Mouse (Mus musculus): ENCODE measurements at regions not wholly inside any gene's neighbourhood (a gene's known extent, or its start where the extent isn't known, plus 50 kb on each side); places are given as distances from the start of the nearest gene placed in this dataset.

GRCm38 (mm10) chr4:33739211-33739904 is 185.0 kb upstream of the Cnr1 start:
- H3K27ac ChIP-seq (ENCODE audit: insufficient read depth, low read depth): no peak overlapping the region
- no peak overlapping the region for H3K4me2 ChIP-seq (ENCODE audit: insufficient read depth, low read depth, poor library complexity, severe bottlenecking)
- DNase-seq (ENCODE audit: extremely low read depth): no peak
- no peaks in the 10 kb centered on the region for H3K27me3 ChIP-seq (replicated peaks)
- H3K9me3 ChIP-seq (replicated peaks; ENCODE audit: low read length): no peaks in the 10 kb centered on the region
- H3K9ac ChIP-seq (ENCODE audit: insufficient read depth, low read depth): no peak overlapping the region
- no peak overlapping the region for H3K4me3 ChIP-seq (replicated peaks in 1 of 3; ENCODE audit: low read depth in 2 of 3, low read length in 2 of 3, poor library complexity in 1 of 3)
- H3K79me2 ChIP-seq (replicated peaks; ENCODE audit: control insufficient read depth, extremely low read depth, insufficient read depth, poor library complexity, severe bottlenecking): no peaks in the 10 kb centered on the region
- dilution Hi-C loops (cut with MboI; ENCODE audit: extremely low pct_ligation_motif_present, extremely low pct_unique_long_range_greater_than_20kb, low sequenced_read_pairs): no loop called here
- TF ChIP-seq MYC (IDR thresholded peaks at IDR 0.05; ENCODE audit: low read depth, low read length): no peak
- no peak for TF ChIP-seq POLR2AphosphoS2 (IDR thresholded peaks at IDR 0.05; ENCODE audit: low read depth, low read length)
- H3K36me3 ChIP-seq (replicated peaks in 1 of 2; ENCODE audit: control insufficient read depth in 1 of 2, insufficient read depth in 1 of 2, low read length in 1 of 2): no peaks in the 10 kb centered on the region
- in situ Hi-C loops (cut with MboI; ENCODE audit: low pct_ligation_motif_present, low pct_unique_long_range_greater_than_20kb, low sequenced_read_pairs): no loop called here
- no peaks in the 10 kb centered on the region for H3K4me1 ChIP-seq (ENCODE audit: control insufficient read depth in 1 of 2, insufficient read depth in 2 of 2)

- Histone ChIP-seq H3K27ac (ENCODE audit: insufficient read depth, low read depth) (no peak overlapping the region), H3K4me2 (ENCODE audit: insufficient read depth, low read depth, poor library complexity, severe bottlenecking) (no peak overlapping the region), H3K79me2 (replicated peaks; ENCODE audit: control insufficient read depth, extremely low read depth, insufficient read depth, poor library complexity, severe bottlenecking) (no peaks in the 10 kb centered on the region), H3K9ac (ENCODE audit: insufficient read depth, low read depth) (no peak overlapping the region), H3K4me3 (replicated peaks in 1 of 3; ENCODE audit: low read depth in 2 of 3, low read length in 2 of 3, poor library complexity in 1 of 3) (no peak overlapping the region), H3K36me3 (replicated peaks in 1 of 2; ENCODE audit: control insufficient read depth in 1 of 2, insufficient read depth in 1 of 2, low read length in 1 of 2) (no peaks in the 10 kb centered on the region), H3K27me3 (replicated peaks) (no peaks in the 10 kb centered on the region), H3K4me1 (ENCODE audit: control insufficient read depth in 1 of 2, insufficient read depth in 2 of 2) (no peaks in the 10 kb centered on the region), H3K9me3 (replicated peaks; ENCODE audit: low read length) (no peaks in the 10 kb centered on the region)
- TF ChIP-seq CHD1 (IDR thresholded peaks at IDR 0.05; ENCODE audit: low read depth, low read length): no peak
- TF ChIP-seq MAFK (IDR thresholded peaks at IDR 0.05; ENCODE audit: insufficient replicate concordance, low read length): no peak
- TF ChIP-seq POLR2AphosphoS2 (IDR thresholded peaks at IDR 0.05; ENCODE audit: low read depth, low read length): no peak
- no peak for TF ChIP-seq PAX5 (IDR thresholded peaks at IDR 0.05; ENCODE audit: low read length)
- TF ChIP-seq TBP (conservative IDR thresholded peaks at IDR 0.05; ENCODE audit: low read depth, low read length): no peak
- no peak for TF ChIP-seq USF1 (IDR thresholded peaks at IDR 0.05; ENCODE audit: low read depth, low read length)
- no peak for TF ChIP-seq JUND (conservative IDR thresholded peaks at IDR 0.05; ENCODE audit: low read depth, low read length)
- TF ChIP-seq NRF1 (IDR thresholded peaks at IDR 0.05; ENCODE audit: low read depth, low read length): no peak
- no peak for TF ChIP-seq HCFC1 (IDR thresholded peaks at IDR 0.05; ENCODE audit: low read depth, low read length)
- DNase-seq (ENCODE audit: extremely low read depth): no peak
- dilution Hi-C loops (cut with MboI; ENCODE audit: extremely low pct_ligation_motif_present, extremely low pct_unique_long_range_greater_than_20kb, low sequenced_read_pairs) (no loop called here), in situ Hi-C loops (cut with MboI; ENCODE audit: low pct_ligation_motif_present, low pct_unique_long_range_greater_than_20kb, low sequenced_read_pairs) (no loop called here)
These were observed 183.4 kb upstream of the Cnr1 start for GRCm38 (mm10) chr4:33740982-33741381.

- dilution Hi-C loops (cut with MboI; ENCODE audit: extremely low pct_ligation_motif_present, extremely low pct_unique_long_range_greater_than_20kb, low sequenced_read_pairs): no loop called here
These were observed 179.2 kb upstream of the Cnr1 start for GRCm38 (mm10) chr4:33745180-33745579.

More at GRCm38 (mm10) chr4:33745180-33745579, 179.2 kb upstream of the Cnr1 start:
- Histone ChIP-seq H3K4me3 (replicated peaks in 1 of 3; ENCODE audit: low read depth in 2 of 3, low read length in 2 of 3, poor library complexity in 1 of 3) (no peak overlapping the region), H3K36me3 (replicated peaks in 1 of 2; ENCODE audit: control insufficient read depth in 1 of 2, insufficient read depth in 1 of 2, low read length in 1 of 2) (no peaks in the 10 kb centered on the region), H3K79me2 (replicated peaks; ENCODE audit: control insufficient read depth, extremely low read depth, insufficient read depth, poor library complexity, severe bottlenecking) (no peaks in the 10 kb centered on the region), H3K4me2 (ENCODE audit: insufficient read depth, low read depth, poor library complexity, severe bottlenecking) (no peak overlapping the region), H3K4me1 (ENCODE audit: control insufficient read depth in 1 of 2, insufficient read depth in 2 of 2) (no peaks in the 10 kb centered on the region), H3K27ac (ENCODE audit: insufficient read depth, low read depth) (no peak overlapping the region), H3K9ac (ENCODE audit: insufficient read depth, low read depth) (no peak overlapping the region), H3K27me3 (replicated peaks) (no peaks in the 10 kb centered on the region), H3K9me3 (replicated peaks; ENCODE audit: low read length) (no peaks in the 10 kb centered on the region)
- TF ChIP-seq JUN (IDR thresholded peaks at IDR 0.05; ENCODE audit: insufficient read depth, low read depth, low read length) (no peak), CHD1 (IDR thresholded peaks at IDR 0.05; ENCODE audit: low read depth, low read length) (no peak), IRF4 (IDR thresholded peaks at IDR 0.05; ENCODE audit: low read depth, low read length) (no peak), NRF1 (IDR thresholded peaks at IDR 0.05; ENCODE audit: low read depth, low read length) (no peak), ZC3H11A (IDR thresholded peaks at IDR 0.05; ENCODE audit: low read depth, low read length) (no peak), SMC3 (IDR thresholded peaks at IDR 0.05; ENCODE audit: low read depth, low read length) (no peak)
- in situ Hi-C loops (cut with MboI; ENCODE audit: low pct_ligation_motif_present, low pct_unique_long_range_greater_than_20kb, low sequenced_read_pairs): no loop called here
- DNase-seq (ENCODE audit: extremely low read depth): no peak
